8 mouse cellular contexts compared by ENCODE assay signal in genomic region chr5:105986401-105986800, GRCm38 (mm10).
A peak's percentile ranks its signal among the peaks of the same experiment; 100 is the strongest.
DNase-seq lines count a peak whose midpoint lies in the region.

No protein-coding gene starts in this region.

- H3K36me3 ChIP-seq in embryonic facial prominence, embryonic 10.5 days (replicated peaks): no peaks in the 10 kb centered on the region

- H3K27me3 ChIP-seq in embryonic facial prominence, embryonic 10.5 days (replicated peaks; ENCODE audit: low read depth, poor library complexity, severe bottlenecking): 0 out of 2 replicates have a peak, but pooled peaks cover 7% of the 10 kb centered on the region

- WGBS in embryonic facial prominence, embryonic 10.5 days: 43% methylated on average over 7 of the region's 7 CpGs

- no peak overlapping the region for H3K4me3 ChIP-seq in embryonic facial prominence, embryonic 10.5 days

- H3K27ac ChIP-seq in embryonic facial prominence, embryonic 10.5 days (replicated peaks): no peak overlapping the region

- DNase-seq in gastrocnemius, postnatal 14 days: peak; percentile 6
- no peak for DNase-seq in gastrocnemius, postnatal 4 days (ENCODE audit: low spot score in 2 of 2)
- DNase-seq in right cerebral cortex, adult 18-20 months: peak; percentile 36
- no peak for DNase-seq in right cerebral cortex, postnatal 25 days
- DNase-seq in embryonic facial prominence, embryonic 10.5 days (ENCODE audit: low spot score): peak; percentile 30
- DNase-seq in left cerebral cortex, postnatal 4 days: peak; percentile 68
- peak; percentile 31 for DNase-seq in yolk sac, embryonic 10.5 days (ENCODE audit: low spot score)
- DNase-seq in Muller cell, postnatal 12 days (ENCODE audit: inconsistent ontology term): no peak

- H3K4me1 ChIP-seq in embryonic facial prominence, embryonic 10.5 days: no peaks in the 10 kb centered on the region

- intact Hi-C loops in gastrocnemius, postnatal 14 days (cut with DNase I; ENCODE audit: low total_unique reads): no loop called here
- intact Hi-C loops in left cerebral cortex, postnatal 4 days (cut with DNase I): no loop called here

- H3K9me3 ChIP-seq in embryonic facial prominence, embryonic 10.5 days: no peaks in the 10 kb centered on the region

Comparison
In these comparisons a context has a peak if more than half of its experiments do, and no peak if none do; other contexts are left out.
1. DNase-seq: peak in gastrocnemius, postnatal 14 days (single experiment), right cerebral cortex, adult 18-20 months (single experiment), embryonic facial prominence, embryonic 10.5 days (single experiment), left cerebral cortex, postnatal 4 days (single experiment) and yolk sac, embryonic 10.5 days (single experiment); none in gastrocnemius, postnatal 4 days (0 of 2), right cerebral cortex, postnatal 25 days (single experiment) and Muller cell, postnatal 12 days (single experiment).